Mouse (Mus musculus) MEL (cell line): Measurements from ENCODE around the gene AC134908.4. TPM values are rescaled to one million over a fixed set of nuclear protein-coding genes. Genes with fewer than 3 reads are reported as not detected.

Source experiments
- DNase-seq: peaks from one replicate; pipeline ENCODE4 v3.0.0; 2011; ENCODE audit warnings: low read depth, low spot score
- H3K27ac ChIP-seq: 2 replicates; pipeline ENCODE4 v1.5.1; 2012; ENCODE audit warnings: low read depth, mild to moderate bottlenecking, control low read depth, low read length, moderate library complexity; ENCODE audit not compliant: control insufficient read depth
- H3K27me3 ChIP-seq, 2 experiments: fragments of 150-350 bp in 1 of 2; sonication (generic) in 1 of 2; 2 replicates each; pipeline ENCODE4 v1.6.1; 2012; ENCODE audit warnings: low read length in 2 of 2, mild to moderate bottlenecking in 2 of 2, improper control_type of control experiment in 1 of 2, moderate library complexity in 1 of 2; ENCODE audit not compliant: insufficient read depth in 2 of 2, control insufficient read depth in 1 of 2
- H3K36me3 ChIP-seq, 2 experiments: 2 replicates each; pipeline ENCODE4 v1.6.1; 2012 to 2014; ENCODE audit warnings: low read length in 2 of 2, improper control_type of control experiment in 1 of 2, inconsistent platforms in 1 of 2, mild to moderate bottlenecking in 1 of 2; ENCODE audit not compliant: insufficient read depth in 2 of 2, control insufficient read depth in 1 of 2
- H3K4me1 ChIP-seq, 2 experiments: fragments of 150-350 bp in 1 of 2; sonication (generic) in 1 of 2; 2 replicates each; pipeline ENCODE4 v1.6.1; 2012; ENCODE audit warnings: low read length in 2 of 2, improper control_type of control experiment in 1 of 2, mild to moderate bottlenecking in 1 of 2; ENCODE audit not compliant: insufficient read depth in 2 of 2, control insufficient read depth in 1 of 2
- H3K4me3 ChIP-seq, 2 experiments: fragments of 150-350 bp in 1 of 2; sonication (generic) in 1 of 2; 2 replicates each; pipeline ENCODE4 v1.5.1; 2012; ENCODE audit warnings: low read depth in 2 of 2, low read length in 2 of 2, mild to moderate bottlenecking in 2 of 2, moderate library complexity in 2 of 2, control low read depth in 1 of 2, improper control_type of control experiment in 1 of 2; ENCODE audit not compliant: control insufficient read depth in 1 of 2, insufficient read depth in 1 of 2
- H3K79me2 ChIP-seq: 2 replicates; pipeline ENCODE4 v1.6.1; 2012; ENCODE audit warnings: mild to moderate bottlenecking, low read length, moderate library complexity; ENCODE audit not compliant: control insufficient read depth, poor library complexity, insufficient read depth
- H3K9ac ChIP-seq: 2 replicates; pipeline ENCODE4 v1.6.1; 2012; ENCODE audit warnings: low read depth, mild to moderate bottlenecking, control low read depth, low read length, moderate library complexity; ENCODE audit not compliant: control insufficient read depth, poor library complexity, severe bottlenecking
- H3K9me3 ChIP-seq: fragments of 150-350 bp; sonication (generic); replicated peaks from 2 replicates; pipeline ENCODE4 v1.6.1; 2012; ENCODE audit warnings: mild to moderate bottlenecking, low read length, improper control_type of control experiment, moderate library complexity; ENCODE audit not compliant: insufficient read depth
- CTCF ChIP-seq, 3 experiments: IDR thresholded peaks in 2 of 3; conservative IDR thresholded peaks in 1 of 3; 2 replicates each; pipeline ENCODE4 v1.5.1; 2011 to 2012; ENCODE audit warnings: low read length in 3 of 3, low read depth in 2 of 3, mild to moderate bottlenecking in 2 of 3, improper control_type of control experiment in 1 of 3, inconsistent platforms in 1 of 3, mixed read lengths in 1 of 3, moderate library complexity in 1 of 3; ENCODE audit not compliant: control insufficient read depth in 1 of 3, insufficient read depth in 1 of 3, poor library complexity in 1 of 3, severe bottlenecking in 1 of 3
- GABPA ChIP-seq: IDR thresholded peaks from 2 replicates; pipeline ENCODE4 v1.6.1; 2012; ENCODE audit warnings: low read depth, mild to moderate bottlenecking, inconsistent platforms, low read length, improper control_type of control experiment, moderate library complexity
- MAFK ChIP-seq: IDR thresholded peaks from 2 replicates; pipeline ENCODE4 v1.6.1; 2011; ENCODE audit warnings: low read depth, mild to moderate bottlenecking, low read length, improper control_type of control experiment, borderline replicate concordance
- MYC ChIP-seq: IDR thresholded peaks from 2 replicates; pipeline ENCODE4 v1.6.1; 2011; ENCODE audit warnings: low read depth, mild to moderate bottlenecking, low read length, improper control_type of control experiment, moderate library complexity
- NELFE ChIP-seq: IDR thresholded peaks from 2 replicates; pipeline ENCODE4 v1.6.1; 2011; ENCODE audit warnings: low read depth, low read length, improper control_type of control experiment
- POLR2A ChIP-seq, 2 experiments: IDR thresholded peaks; 2 replicates each; pipeline ENCODE4 v1.6.1; 2011 to 2012; ENCODE audit warnings: low read length in 2 of 2, mild to moderate bottlenecking in 2 of 2, control low read depth in 1 of 2, improper control_type of control experiment in 1 of 2, low read depth in 1 of 2, moderate library complexity in 1 of 2; ENCODE audit not compliant: control insufficient read depth in 1 of 2, insufficient read depth in 1 of 2, poor library complexity in 1 of 2
- POLR2AphosphoS5 ChIP-seq: IDR thresholded peaks from 2 replicates; pipeline ENCODE4 v1.6.1; 2012; ENCODE audit warnings: low read depth, borderline replicate concordance, mild to moderate bottlenecking, inconsistent platforms, low read length, moderate library complexity, mixed read lengths
- SMC3 ChIP-seq: IDR thresholded peaks from 2 replicates; pipeline ENCODE4 v1.6.1; 2011; ENCODE audit warnings: low read depth, low read length, improper control_type of control experiment
- TBP ChIP-seq: IDR thresholded peaks from 2 replicates; pipeline ENCODE4 v1.8.0; 2011; ENCODE audit warnings: low read depth, low read length, improper control_type of control experiment
- ZKSCAN1 ChIP-seq: IDR thresholded peaks from 2 replicates; pipeline ENCODE4 v1.6.1; 2012; ENCODE audit warnings: low read depth, mild to moderate bottlenecking, inconsistent platforms, low read length, improper control_type of control experiment, moderate library complexity
- ZMIZ1 ChIP-seq: IDR thresholded peaks from 2 replicates; pipeline ENCODE4 v1.6.1; 2012; ENCODE audit warnings: low read depth, mild to moderate bottlenecking, inconsistent platforms, low read length, improper control_type of control experiment, moderate library complexity
- polyA plus RNA-seq, 2 experiments: library from polyadenylated mRNA; stranded (reverse) in 1 of 2; unstranded in 1 of 2; fragments of >175 nt in 1 of 2; fragments of >200 nt in 1 of 2; gene quantifications; 2 replicates each; pipeline versions ENCODE4 v1.2.1 to v1.2.4; 2012; ENCODE audit warnings: low replicate concordance in 2 of 2, low read depth in 1 of 2; ENCODE audit not compliant: insufficient read length in 2 of 2, insufficient read depth in 1 of 2, missing spikeins in 1 of 2
- total RNA-seq: library from RNA; depleted of rRNA; stranded (reverse); fragments of 300-350 nt; gene quantifications from 2 replicates; pipeline ENCODE4 v1.2.3, GENCODE M21; 2012

AC134908.4 gene
- total and polyA plus RNA-seq, 3 experiments, result 0.92 TPM; not detected in 2

GRCm38 (mm10) chr17:25841117-25841880, 45.8 kb upstream of the AC134908.4 start, which contains the start of gene Gm20683:
Gm20683 (minus strand) TSS chr17:25841763.
- no peak within 1 kb of the TSS for H3K4me3 ChIP-seq
- no peak for DNase-seq
- peaks cover 3 to 15% of the 10 kb centered on the region in 2 experiments; a peak in 3 of 4 replicates for H3K4me1 ChIP-seq
- H3K9ac ChIP-seq, result no peak within 1 kb of the TSS
- no peaks in the 10 kb centered on the region for H3K27me3 ChIP-seq
- H3K9me3 ChIP-seq, result no peaks in the 10 kb centered on the region
- no peak within 1 kb of the TSS for H3K27ac ChIP-seq
- peaks cover 0 to 3% of the 10 kb centered on the region in 2 experiments; a peak in 2 of 4 replicates for H3K36me3 ChIP-seq
- TF ChIP-seq NELFE, result no peak
- no peak for TF ChIP-seq ZMIZ1
- TF ChIP-seq POLR2AphosphoS5, result 0 out of 2 replicates have a peak, but pooled peaks have one; percentile 54
- no peak for TF ChIP-seq SMC3
- no peak for TF ChIP-seq ZKSCAN1
- H3K79me2 ChIP-seq, result peaks cover 11% of the 10 kb centered on the region

DNA sequence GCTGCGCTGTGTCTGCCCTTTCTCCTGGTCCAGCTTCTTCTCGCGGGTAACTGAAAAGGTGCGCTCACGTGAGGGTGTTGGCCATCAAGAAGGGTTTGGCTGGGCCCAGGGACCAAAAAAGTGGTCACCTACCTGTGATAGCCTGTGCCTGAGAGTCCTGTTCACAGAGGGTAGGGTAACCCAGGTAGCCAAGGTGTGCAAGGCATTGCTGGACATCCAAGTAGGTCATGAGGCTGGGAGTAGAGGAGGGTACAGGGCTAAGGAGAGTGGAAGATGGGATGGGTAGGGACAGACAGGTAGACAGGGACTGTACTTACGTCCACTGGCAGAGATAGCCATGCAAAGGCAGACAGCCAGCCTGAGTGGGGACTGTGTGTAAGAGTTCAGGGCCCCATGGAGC, 45.1 kb upstream of the AC134908.4 start:
- Histone ChIP-seq H3K79me2 (peaks cover 11% of the 10 kb centered on the region), H3K36me3 (peaks cover 0 to 3% of the 10 kb centered on the region in 2 experiments; a peak in 2 of 4 replicates), H3K9me3 (no peaks in the 10 kb centered on the region)
- DNase-seq, result no peak
- TF ChIP-seq CTCF (IDR thresholded peaks at IDR 0.05 in 2 of 3, conservative IDR thresholded peaks at IDR 0.05 in 1 of 3; ENCODE audit: control insufficient read depth in 1 of 3, insufficient read depth in 1 of 3, low read depth in 2 of 3, low read length in 3 of 3, poor library complexity in 1 of 3, severe bottlenecking in 1 of 3) (no peak), GABPA (no peak), MYC (no peak)
- TF ChIP-seq, all 39 proteins: peak for 0
- no peaks in the 10 kb centered on the region for H3K27me3 ChIP-seq
- no peak overlapping the region for H3K4me3 ChIP-seq
- H3K27ac ChIP-seq, result no peak overlapping the region
- H3K9ac ChIP-seq, result no peak overlapping the region
- peaks cover 3 to 15% of the 10 kb centered on the region in 2 experiments; a peak in 3 of 4 replicates for H3K4me1 ChIP-seq

GRCm38 (mm10) chr17:25839455-25840235, 44.2 kb upstream of the AC134908.4 start:
- no peaks in the 10 kb centered on the region for H3K9me3 ChIP-seq
- peaks cover 3 to 10% of the 10 kb centered on the region in 2 experiments; a peak in 2 of 4 replicates for H3K4me1 ChIP-seq
- no peak for DNase-seq
- peaks cover 12% of the 10 kb centered on the region for H3K79me2 ChIP-seq
- H3K9ac ChIP-seq, result no peak overlapping the region
- H3K27ac ChIP-seq, result no peak overlapping the region
- no peaks in the 10 kb centered on the region for H3K27me3 ChIP-seq
- H3K4me3 ChIP-seq, result no peak overlapping the region
- no peak for TF ChIP-seq TBP
- no peak for TF ChIP-seq MAFK
- 0 out of 4 replicates have a peak, but pooled peaks of 1 of the 2 experiments have one; percentile 13 for TF ChIP-seq POLR2A (IDR thresholded peaks at IDR 0.05; ENCODE audit: control insufficient read depth in 1 of 2, insufficient read depth in 1 of 2, low read depth in 1 of 2, low read length in 2 of 2, poor library complexity in 1 of 2)
- no peaks in the 10 kb centered on the region; a peak in 1 of 4 replicates for H3K36me3 ChIP-seq
